Mouse (Mus musculus): ENCODE results near the gene Tirap.

DNA sequence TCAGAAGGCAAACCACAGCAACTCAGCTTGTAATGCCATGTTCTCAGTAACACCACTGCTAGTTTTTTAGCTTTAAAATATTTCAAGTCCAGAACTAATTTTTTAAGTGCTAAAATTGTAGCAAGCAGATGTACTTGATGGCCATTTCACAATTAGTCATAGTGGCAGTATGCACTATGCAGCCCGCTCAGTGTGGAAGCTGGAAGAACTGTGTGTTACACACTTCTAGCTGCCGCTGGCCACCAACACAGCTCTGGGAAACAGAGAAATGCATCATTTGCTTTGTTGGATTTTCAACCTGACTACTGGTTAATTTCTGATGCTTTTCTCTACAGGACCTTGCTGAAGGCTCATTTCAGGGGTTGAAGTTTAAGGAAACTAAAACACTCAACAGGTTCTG, 47.3 kb upstream of the Tirap start:
- no peak for TF ChIP-seq CTCF (IDR thresholded peaks at IDR 0.05; ENCODE audit: borderline replicate concordance, control insufficient read depth, extremely low read depth, insufficient read depth, low read length, poor library complexity)
- no peak for TF ChIP-seq POLR2A (IDR thresholded peaks at IDR 0.05; ENCODE audit: control insufficient read depth, extremely low read depth, insufficient read depth, low read length, poor library complexity)

All from thymus, adult 2 months (tissue).